8 mouse cellular contexts compared by ENCODE assay signal in genomic region chr11:48871201-48871772, GRCm38 (mm10). TPM values are rescaled to one million over a fixed set of nuclear protein-coding genes. Genes with fewer than 3 reads are reported as not detected.
DNase-seq lines count a peak whose midpoint lies in the region; ATAC-seq and TF ChIP-seq lines count a peak whose summit lies in the region.

Gene Irgm1, minus strand, starts transcription at chr11:48871683.

- WGBS in forebrain, postnatal 0 days = 2% methylated on average over 19 of the region's 19 CpGs
- 2% methylated on average over 19 of the region's 19 CpGs for WGBS in hindbrain, embryonic 10.5 days

- peak within 1 kb of the TSS; percentile 39 for H3K4me3 ChIP-seq in forebrain, postnatal 0 days (ENCODE audit: low read depth, low read length)
- H3K4me3 ChIP-seq in hindbrain, embryonic 10.5 days = peak within 1 kb of the TSS; percentile 58

- peak within 1 kb of the TSS; percentile 68 for H3K4me2 ChIP-seq in forebrain, postnatal 0 days (ENCODE audit: low read depth)

- intact Hi-C loops in left cerebral cortex, postnatal 4 days (cut with DNase I) = loop anchor here (5.0 kb wide), 2 partner anchors 231 to 396 kb away; no protein-coding TSS in a partner anchor

- no peaks in the 10 kb centered on the region for H3K9me3 ChIP-seq in forebrain, postnatal 0 days (ENCODE audit: low read length)
- no peaks in the 10 kb centered on the region for H3K9me3 ChIP-seq in hindbrain, embryonic 10.5 days

- H3K9ac ChIP-seq in forebrain, postnatal 0 days = peak within 1 kb of the TSS; percentile 55

- DNase-seq in frontal cortex, postnatal 14 days (ENCODE audit: low spot score in 2 of 2) = no peak
- DNase-seq in c-Kit-positive CD71-positive TER-119-negative erythroid progenitor cells, embryonic 14.5 days (ENCODE audit: low read depth) = peak; percentile 64
- peak; percentile 41 for DNase-seq in forebrain, postnatal 0 days
- DNase-seq in hindbrain, embryonic 10.5 days (ENCODE audit: low spot score) = peak; percentile 51
- peak; percentile 41 for DNase-seq in left cerebral cortex, postnatal 4 days
- DNase-seq in mesoderm, embryonic 11.5 days (ENCODE audit: low read depth, low spot score) = peak; percentile 31
- DNase-seq in spleen, postnatal 10 days (ENCODE audit: low spot score in 2 of 2) = peak; percentile 71 to 85

- peak; percentile 53 for ATAC-seq in frontal cortex, adult (ENCODE audit: low TSS enrichment)
- ATAC-seq in forebrain, postnatal 0 days = peak; percentile 49

- no peak; the same call in 1 of the 2 replicates for TF ChIP-seq CTCF in forebrain, postnatal 0 days (IDR thresholded peaks at IDR 0.05; ENCODE audit: low read depth)

- no peaks in the 10 kb centered on the region for H3K4me1 ChIP-seq in forebrain, postnatal 0 days (ENCODE audit: insufficient read depth)
- peaks cover 21% of the 10 kb centered on the region for H3K4me1 ChIP-seq in hindbrain, embryonic 10.5 days (replicated peaks)

- peak within 1 kb of the TSS; percentile 29; the same call in 1 of the 2 replicates for H3K27ac ChIP-seq in forebrain, postnatal 0 days (ENCODE audit: low read depth, low read length)
- peak within 1 kb of the TSS; percentile 66 for H3K27ac ChIP-seq in hindbrain, embryonic 10.5 days

- no peaks in the 10 kb centered on the region for H3K36me3 ChIP-seq in forebrain, postnatal 0 days (ENCODE audit: insufficient read depth)
- no peaks in the 10 kb centered on the region for H3K36me3 ChIP-seq in hindbrain, embryonic 10.5 days

- H3K27me3 ChIP-seq in forebrain, postnatal 0 days (ENCODE audit: insufficient read depth, low read length) = no peaks in the 10 kb centered on the region
- peaks cover 20% of the 10 kb centered on the region for H3K27me3 ChIP-seq in hindbrain, embryonic 10.5 days (ENCODE audit: insufficient read depth, poor library complexity, severe bottlenecking)

RNA-seq across cellular contexts. Expression of gene Irgm1, which starts in this region (rescaled TPM):
- 3.0 and 6.7 TPM in 2 replicates for total RNA-seq in forebrain, postnatal 0 days (2014; rRNA removed)
- 3.5 and 4.9 TPM in 2 replicates for polyA plus RNA-seq in forebrain, postnatal 0 days (2015; fragmentation: Nextera tagmentation; extraction: Ambion mirVana)
- 1.8 and 2.4 TPM in 2 replicates for polyA plus RNA-seq in hindbrain, embryonic 10.5 days (2016; fragmentation: Nextera tagmentation; extraction: Ambion mirVana)
- 1 to 10 TPM; 1.4 TPM for total RNA-seq in left cerebral cortex, postnatal 4 days (2021)

Comparison
In these comparisons a context has a peak if more than half of its experiments do, and no peak if none do; other contexts are left out.
1. DNase-seq: peak in c-Kit-positive CD71-positive TER-119-negative erythroid progenitor cells, embryonic 14.5 days (single experiment), forebrain, postnatal 0 days (single experiment), hindbrain, embryonic 10.5 days (single experiment), left cerebral cortex, postnatal 4 days (single experiment), mesoderm, embryonic 11.5 days (single experiment) and spleen, postnatal 10 days (2 of 2); none in frontal cortex, postnatal 14 days (0 of 2).